Mouse (Mus musculus): ENCODE measurements around the gene Papln. TPM values are rescaled to one million over a fixed set of nuclear protein-coding genes. Genes with fewer than 3 reads are reported as not detected.

The Papln gene
- polyA plus RNA-seq, 1 experiment = 2.0 TPM

DNA sequence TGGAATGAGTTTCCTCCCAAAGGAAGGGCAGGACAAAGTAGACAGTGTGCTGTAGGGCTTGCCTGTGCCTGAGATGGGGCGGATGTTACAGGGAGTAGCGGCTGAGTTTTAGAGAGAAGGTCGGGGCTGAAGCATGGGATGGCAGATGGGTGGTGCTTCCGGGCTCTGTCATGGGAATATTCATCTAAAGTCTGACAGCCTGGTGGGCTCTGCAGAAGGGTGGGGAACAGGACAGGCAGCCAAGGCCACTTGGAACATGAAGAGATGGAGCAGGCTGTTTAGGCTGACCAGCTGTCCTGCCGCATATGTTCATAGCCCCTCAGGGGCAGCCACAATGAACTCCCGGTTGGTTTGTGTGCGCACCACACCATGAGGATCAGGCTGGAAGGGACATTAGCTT is 17.8 kb downstream of the Papln start:
- no peak for TF ChIP-seq CTCF (IDR thresholded peaks at IDR 0.05; ENCODE audit: insufficient read depth, low read length)
- no peak for TF ChIP-seq POLR2A (IDR thresholded peaks at IDR 0.05; ENCODE audit: borderline replicate concordance, extremely low read depth, low read depth, low read length)
- DNase-seq = no peak
- Histone ChIP-seq H3K4me3 (replicated peaks; ENCODE audit: extremely low read depth, low read depth, low read length) (no peak overlapping the region), H3K4me1 (ENCODE audit: control insufficient read depth, insufficient read depth, low read length) (peaks cover 6% of the 10 kb centered on the region)
- 49% methylated on average over 7 of the region's 7 CpGs for WGBS

- WGBS = 73% methylated on average over 23 of the region's 23 CpGs
- no peak for DNase-seq
- Histone ChIP-seq H3K4me1 (ENCODE audit: control insufficient read depth, insufficient read depth, low read length) (peaks cover 6% of the 10 kb centered on the region), H3K4me3 (replicated peaks; ENCODE audit: extremely low read depth, low read depth, low read length) (no peak overlapping the region)
- TF ChIP-seq CTCF (IDR thresholded peaks at IDR 0.05; ENCODE audit: insufficient read depth, low read length) = no peak
- TF ChIP-seq POLR2A (IDR thresholded peaks at IDR 0.05; ENCODE audit: borderline replicate concordance, extremely low read depth, low read depth, low read length) = no peak
Measured at GRCm38 (mm10) chr12:83781640-83782278, 18.3 kb downstream of the Papln start.

DNA sequence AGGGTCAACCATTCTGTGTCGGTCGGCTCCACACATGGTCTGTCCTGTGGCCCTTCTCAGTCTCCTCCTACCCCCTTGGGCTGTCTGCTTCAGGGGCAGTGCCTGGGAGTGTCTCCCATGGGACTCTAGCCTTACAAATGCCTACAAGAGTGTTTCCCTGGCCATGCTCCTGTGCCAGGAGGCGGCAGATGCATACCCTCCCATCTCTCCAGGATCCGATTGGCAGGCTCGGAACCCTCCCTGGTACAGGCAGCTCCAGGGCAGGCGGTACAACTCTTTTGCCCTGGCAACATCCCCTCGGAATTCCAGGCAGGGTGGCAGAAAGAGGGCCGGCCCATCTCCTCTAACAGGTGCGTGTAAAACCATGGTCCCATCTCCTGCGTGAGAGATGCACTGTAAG is 19.2 kb downstream of the Papln start:
- WGBS = 89% methylated on average over 10 of the region's 10 CpGs
- TF ChIP-seq POLR2A (IDR thresholded peaks at IDR 0.05; ENCODE audit: borderline replicate concordance, extremely low read depth, low read depth, low read length) (no peak), CTCF (IDR thresholded peaks at IDR 0.05; ENCODE audit: insufficient read depth, low read length) (no peak)
- DNase-seq = no peak
- H3K4me1 ChIP-seq (ENCODE audit: control insufficient read depth, insufficient read depth, low read length) = peaks cover 6% of the 10 kb centered on the region
- no peak overlapping the region for H3K4me3 ChIP-seq (replicated peaks; ENCODE audit: extremely low read depth, low read depth, low read length)

- WGBS = 58% methylated on average over 4 of the region's 4 CpGs
- no peak overlapping the region for H3K4me3 ChIP-seq (replicated peaks; ENCODE audit: extremely low read depth, low read depth, low read length)
- H3K4me1 ChIP-seq (ENCODE audit: control insufficient read depth, insufficient read depth, low read length) = peaks cover 3% of the 10 kb centered on the region; the same call in 1 of the 2 replicates
- no peak for TF ChIP-seq CTCF (IDR thresholded peaks at IDR 0.05; ENCODE audit: insufficient read depth, low read length)
- TF ChIP-seq POLR2A (IDR thresholded peaks at IDR 0.05; ENCODE audit: borderline replicate concordance, extremely low read depth, low read depth, low read length) = no peak
- DNase-seq = no peak
Measured at GRCm38 (mm10) chr12:83785305-83785704, 21.9 kb downstream of the Papln start.

- no peak overlapping the region for H3K4me3 ChIP-seq (replicated peaks; ENCODE audit: extremely low read depth, low read depth, low read length)
- DNase-seq = no peak
- no peaks in the 10 kb centered on the region for H3K4me1 ChIP-seq (ENCODE audit: control insufficient read depth, insufficient read depth, low read length)
- WGBS = 81% methylated on average over 17 of the region's 17 CpGs
- no peak for TF ChIP-seq CTCF (IDR thresholded peaks at IDR 0.05; ENCODE audit: insufficient read depth, low read length)
- no peak for TF ChIP-seq POLR2A (IDR thresholded peaks at IDR 0.05; ENCODE audit: borderline replicate concordance, extremely low read depth, low read depth, low read length)
Measured at GRCm38 (mm10) chr12:83789051-83789780, 25.8 kb downstream of the Papln start.

DNA sequence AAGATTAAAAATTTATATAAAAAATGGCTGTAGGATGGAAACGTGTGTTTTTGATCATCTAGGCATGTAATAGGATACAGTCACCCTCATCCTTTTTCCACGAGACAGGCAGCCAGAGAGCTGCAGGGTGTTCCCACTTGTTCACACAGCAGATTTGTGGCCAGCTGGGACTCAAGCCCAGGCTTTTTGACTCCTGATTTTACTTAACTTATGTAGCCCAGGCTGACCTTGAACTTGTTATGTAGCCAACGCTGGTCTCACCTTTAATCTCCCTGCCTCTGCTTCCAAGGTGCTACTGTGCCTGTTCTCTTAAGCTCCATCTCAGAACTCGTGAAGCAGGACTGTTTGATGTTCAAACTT is 26.3 kb downstream of the Papln start:
- Histone ChIP-seq H3K4me1 (ENCODE audit: control insufficient read depth, insufficient read depth, low read length) (no peaks in the 10 kb centered on the region), H3K4me3 (replicated peaks; ENCODE audit: extremely low read depth, low read depth, low read length) (no peak overlapping the region)
- 46% methylated on average over 4 of the region's 4 CpGs for WGBS
- no peak for DNase-seq
- TF ChIP-seq CTCF (IDR thresholded peaks at IDR 0.05; ENCODE audit: insufficient read depth, low read length) = no peak
- TF ChIP-seq POLR2A (IDR thresholded peaks at IDR 0.05; ENCODE audit: borderline replicate concordance, extremely low read depth, low read depth, low read length) = no peak

- 65% methylated on average over 4 of the region's 4 CpGs for WGBS
- H3K4me1 ChIP-seq (ENCODE audit: control insufficient read depth, insufficient read depth, low read length) = no peaks in the 10 kb centered on the region
- TF ChIP-seq POLR2A (IDR thresholded peaks at IDR 0.05; ENCODE audit: borderline replicate concordance, extremely low read depth, low read depth, low read length) (no peak), CTCF (IDR thresholded peaks at IDR 0.05; ENCODE audit: insufficient read depth, low read length) (no peak)
- DNase-seq = no peak
- H3K4me3 ChIP-seq (replicated peaks; ENCODE audit: extremely low read depth, low read depth, low read length) = no peak overlapping the region
Measured at GRCm38 (mm10) chr12:83790749-83791148, 27.3 kb downstream of the Papln start.

DNA sequence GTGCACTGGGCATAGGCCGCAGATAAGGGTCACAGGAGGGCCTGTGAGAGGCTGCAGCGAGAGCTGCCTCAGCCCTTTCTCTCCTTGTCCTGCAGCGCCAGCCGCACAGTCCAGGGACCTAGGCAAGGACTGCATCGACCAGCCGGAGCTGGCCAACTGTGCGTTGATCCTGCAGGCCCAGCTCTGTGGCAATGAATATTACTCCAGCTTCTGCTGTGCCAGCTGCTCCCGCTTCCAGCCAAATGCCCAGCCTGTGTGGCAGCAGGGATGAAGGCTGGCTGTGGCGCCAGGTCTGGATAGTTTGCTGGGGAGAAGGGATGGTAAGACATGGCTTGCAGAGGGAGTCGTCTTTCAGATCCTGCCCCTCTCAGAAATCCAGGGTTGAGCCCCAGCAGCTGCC is 28.3 kb downstream of the Papln start:
- Histone ChIP-seq H3K4me1 (ENCODE audit: control insufficient read depth, insufficient read depth, low read length) (no peaks in the 10 kb centered on the region), H3K4me3 (replicated peaks; ENCODE audit: extremely low read depth, low read depth, low read length) (no peak overlapping the region)
- WGBS = 90% methylated on average over 10 of the region's 10 CpGs
- TF ChIP-seq CTCF (IDR thresholded peaks at IDR 0.05; ENCODE audit: insufficient read depth, low read length) (no peak), POLR2A (IDR thresholded peaks at IDR 0.05; ENCODE audit: borderline replicate concordance, extremely low read depth, low read depth, low read length) (no peak)
- DNase-seq = no peak

DNA sequence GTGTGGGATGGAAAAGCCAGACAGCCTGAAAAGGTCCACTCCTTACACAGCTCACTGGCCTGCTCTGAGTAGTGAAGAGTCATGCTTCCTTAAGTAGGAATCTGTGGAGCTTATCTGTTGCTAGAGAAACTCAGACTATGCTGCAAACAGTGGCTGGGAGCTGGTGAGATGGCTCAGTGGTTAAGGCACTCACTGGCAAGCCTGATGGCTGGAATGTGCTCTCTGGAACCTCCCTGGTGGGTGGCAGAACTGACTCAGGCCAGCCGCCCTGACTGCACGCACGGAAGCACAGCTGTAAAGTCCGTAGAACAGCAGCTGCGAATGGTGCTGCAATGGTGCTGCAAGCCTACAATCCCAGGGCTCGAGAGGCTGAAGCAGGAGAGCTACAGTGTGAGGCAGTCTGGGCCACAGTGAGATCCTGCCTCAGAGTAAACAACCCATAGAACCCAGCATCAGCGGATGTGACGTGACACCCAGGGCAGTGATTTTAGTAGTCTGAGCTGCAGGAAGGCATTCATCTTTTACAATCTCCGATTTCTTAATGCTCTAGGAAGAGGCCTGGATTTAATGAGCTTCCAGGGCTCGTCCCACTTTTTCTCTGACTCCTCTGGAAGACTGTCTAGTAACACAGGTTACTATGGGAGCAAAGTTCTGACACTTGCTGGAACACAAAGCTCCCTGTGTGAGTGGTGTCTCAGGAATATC is 29.4 kb downstream of the Papln start:
- H3K4me1 ChIP-seq (ENCODE audit: control insufficient read depth, insufficient read depth, low read length) = no peaks in the 10 kb centered on the region
- WGBS = 70% methylated on average over 10 of the region's 10 CpGs
- no peak for DNase-seq
- no peak overlapping the region for H3K4me3 ChIP-seq (replicated peaks; ENCODE audit: extremely low read depth, low read depth, low read length)
- TF ChIP-seq POLR2A (IDR thresholded peaks at IDR 0.05; ENCODE audit: borderline replicate concordance, extremely low read depth, low read depth, low read length) (no peak), CTCF (IDR thresholded peaks at IDR 0.05; ENCODE audit: insufficient read depth, low read length) (no peak)
